Mouse (Mus musculus) ES-E14 (cell line): ENCODE data around the gene Golga2. TPM values are rescaled to one million over a fixed set of nuclear protein-coding genes. Genes with fewer than 3 reads are reported as not detected.

Experiments used
- DNase-seq: peaks from one replicate; pipeline ENCODE4 v3.0.0-alpha.2; 2013; ENCODE audit warnings: low read depth, low spot score
- H3K27ac ChIP-seq: 2 replicates; pipeline ENCODE4 v1.5.1; 2012; ENCODE audit warnings: low read depth, mild to moderate bottlenecking, low read length, moderate library complexity, mixed read lengths; ENCODE audit not compliant: poor library complexity, insufficient read depth, severe bottlenecking
- H3K36me3 ChIP-seq: 2 replicates; pipeline ENCODE4 v1.6.1; 2012; ENCODE audit warnings: mild to moderate bottlenecking, low read length, moderate library complexity, mixed read lengths; ENCODE audit not compliant: control insufficient read depth, poor library complexity, insufficient read depth, severe bottlenecking
- H3K4me1 ChIP-seq, 2 experiments: fragments of 150-350 bp in 1 of 2; sonication (generic) in 1 of 2; 2 replicates each; pipeline ENCODE4 v1.6.1; 2012; ENCODE audit warnings: low read length in 2 of 2, mild to moderate bottlenecking in 1 of 2, mixed read lengths in 1 of 2; ENCODE audit not compliant: control insufficient read depth in 2 of 2, insufficient read depth in 2 of 2, poor library complexity in 1 of 2
- H3K4me3 ChIP-seq, 2 experiments: fragments of 150-350 bp in 1 of 2; sonication (generic) in 1 of 2; 2 replicates each; pipeline ENCODE4 v1.5.1; 2012; ENCODE audit warnings: low read length in 2 of 2, low read depth in 1 of 2, mild to moderate bottlenecking in 1 of 2, mixed read lengths in 1 of 2; ENCODE audit not compliant: insufficient read depth in 1 of 2, poor library complexity in 1 of 2, severe bottlenecking in 1 of 2
- H3K9ac ChIP-seq: 2 replicates; pipeline ENCODE4 v1.6.1; 2012; ENCODE audit warnings: low read depth, mild to moderate bottlenecking, low read length, mixed read lengths; ENCODE audit not compliant: poor library complexity, insufficient read depth, severe bottlenecking
- H3K9me3 ChIP-seq: fragments of 150-350 bp; sonication (generic); 2 replicates; pipeline ENCODE4 v1.6.1; 2012; ENCODE audit warnings: low read depth, mild to moderate bottlenecking, low read length; ENCODE audit not compliant: control insufficient read depth, insufficient read depth
- CHD2 ChIP-seq: IDR thresholded peaks from 2 replicates; pipeline ENCODE4 v1.6.1; 2014; ENCODE audit warnings: mild to moderate bottlenecking, low read depth, low read length, inconsistent platforms
- HCFC1 ChIP-seq: IDR thresholded peaks from 2 replicates; pipeline ENCODE4 v1.6.1; 2012; ENCODE audit warnings: low read length, inconsistent platforms, borderline replicate concordance; ENCODE audit not compliant: insufficient read depth
- MAFK ChIP-seq: IDR thresholded peaks from 2 replicates; pipeline ENCODE4 v1.6.1; 2014; ENCODE audit warnings: mild to moderate bottlenecking, low read depth, low read length, inconsistent platforms; ENCODE audit not compliant: insufficient read depth
- ZC3H11A ChIP-seq: IDR thresholded peaks from 2 replicates; pipeline ENCODE4 v1.6.1; 2012; ENCODE audit warnings: low read depth, mild to moderate bottlenecking, inconsistent platforms, low read length, borderline replicate concordance
- ZNF384 ChIP-seq: IDR thresholded peaks from 2 replicates; pipeline ENCODE4 v1.6.1; 2012; ENCODE audit warnings: low read depth, low read length, inconsistent platforms
- in situ Hi-C, 2 experiments: fragments of 600-800 bp; cut with MboI; formaldehyde crosslinking; loops; one replicate each; pipeline ENCODE4 v1.15.1; 2025; ENCODE audit warnings: low sequenced_read_pairs in 2 of 2, inconsistent platforms in 1 of 2; ENCODE audit not compliant: unreplicated experiment in 2 of 2
- total RNA-seq: library from RNA; depleted of rRNA; stranded (reverse); fragments of 300-350 nt; gene quantifications from 2 replicates; pipeline ENCODE4 v1.2.3, GENCODE M21; 2012

Golga2 gene
- total RNA-seq, 1 experiment = 42.2 TPM

- DNase-seq = no peak
- Histone ChIP-seq H3K9ac (no peak overlapping the region), H3K4me3 (no peak overlapping the region), H3K27ac (no peak overlapping the region), H3K4me1 (peaks cover 6 to 35% of the 10 kb centered on the region in 2 experiments; a peak in 3 of 4 replicates), H3K9me3 (no peaks in the 10 kb centered on the region), H3K36me3 (no peaks in the 10 kb centered on the region)
- in situ Hi-C loops = no loop called here
- TF ChIP-seq ZNF384 = no peak
- no peak for TF ChIP-seq CHD2
- no peak for TF ChIP-seq MAFK
- no peak for TF ChIP-seq HCFC1
- TF ChIP-seq ZC3H11A = no peak
Measured at GRCm38 (mm10) chr2:32347019-32347418, 59.8 kb downstream of the Golga2 start.

GRCm38 (mm10) chr2:32348311-32348710 lies 61.1 kb downstream of the Golga2 start:
- no peak overlapping the region for H3K27ac ChIP-seq
- in situ Hi-C loops = no loop called here
- no peaks in the 10 kb centered on the region for H3K36me3 ChIP-seq
- no peak overlapping the region for H3K9ac ChIP-seq
- no peak for DNase-seq
- no peak overlapping the region for H3K4me3 ChIP-seq
- peaks cover 6 to 40% of the 10 kb centered on the region in 2 experiments; a peak in 3 of 4 replicates for H3K4me1 ChIP-seq
- no peaks in the 10 kb centered on the region for H3K9me3 ChIP-seq
- no peak for TF ChIP-seq ZC3H11A
- TF ChIP-seq HCFC1 = no peak
- TF ChIP-seq CHD2 = no peak
- TF ChIP-seq ZNF384 = no peak
- no peak for TF ChIP-seq MAFK

GRCm38 (mm10) chr2:32349625-32350255 lies 62.6 kb downstream of the Golga2 start:
- TF ChIP-seq MAFK (no peak), ZNF384 (no peak), CHD2 (no peak)
- DNase-seq = no peak
- in situ Hi-C loops = no loop called here
- Histone ChIP-seq H3K27ac (no peak overlapping the region), H3K36me3 (no peaks in the 10 kb centered on the region), H3K9ac (no peak overlapping the region), H3K4me3 (no peak overlapping the region), H3K9me3 (no peaks in the 10 kb centered on the region), H3K4me1 (peaks cover 6 to 40% of the 10 kb centered on the region in 2 experiments; a peak in 3 of 4 replicates)

GRCm38 (mm10) chr2:32350471-32351051 lies 63.4 kb downstream of the Golga2 start:
- H3K9ac ChIP-seq = no peak overlapping the region
- no peak for DNase-seq
- in situ Hi-C loops = no loop called here
- no peaks in the 10 kb centered on the region for H3K9me3 ChIP-seq
- no peaks in the 10 kb centered on the region for H3K36me3 ChIP-seq
- H3K27ac ChIP-seq = no peak overlapping the region
- no peak overlapping the region for H3K4me3 ChIP-seq
- TF ChIP-seq HCFC1 (no peak), ZNF384 (no peak), MAFK (no peak), ZC3H11A (no peak), CHD2 (no peak)
- H3K4me1 ChIP-seq = peaks cover 6 to 37% of the 10 kb centered on the region in 2 experiments; a peak in 3 of 4 replicates
